Mouse (Mus musculus): ENCODE data around the gene Prpf3.
"Not testable (repeated sequence)": the region's sequence is repeated elsewhere in the genome, so short reads cannot be mapped to it uniquely, and the experiment has no call there.

Gene Prpf3

GRCm38 (mm10) chr3:95820046-95821010, 35.4 kb downstream of the Prpf3 start:
- peak; percentile 22 for DNase-seq (ENCODE audit: low read depth, low spot score)

- peak; percentile 100 for DNase-seq (ENCODE audit: low read depth, low spot score)
These were observed 36.2 kb downstream of the Prpf3 start for GRCm38 (mm10) chr3:95819351-95819985.

- peak; percentile 92 for DNase-seq (ENCODE audit: low read depth, low spot score)
These were observed 37.0 kb downstream of the Prpf3 start, which contains the start of gene Rprd2 for GRCm38 (mm10) chr3:95818571-95819288. TSS of gene Rprd2 (minus strand) at chr3:95818863.

GRCm38 (mm10) chr3:95818026-95818511, 37.6 kb downstream of the Prpf3 start:
- DNase-seq (ENCODE audit: low read depth, low spot score): peak; percentile 62

- DNase-seq (ENCODE audit: low read depth, low spot score): no peak
These were observed 39.0 kb downstream of the Prpf3 start for GRCm38 (mm10) chr3:95816681-95817080.

GRCm38 (mm10) chr3:95808384-95808783, 47.3 kb downstream of the Prpf3 start:
- DNase-seq (ENCODE audit: low read depth, low spot score): no peak

- not testable (repeated sequence) for DNase-seq (ENCODE audit: low read depth, low spot score)
These were observed 48.1 kb downstream of the Prpf3 start for GRCm38 (mm10) chr3:95807630-95808029.

- no peak for DNase-seq (ENCODE audit: low read depth, low spot score)
These were observed 49.0 kb downstream of the Prpf3 start for GRCm38 (mm10) chr3:95806677-95807076.

GRCm38 (mm10) chr3:95803851-95804250, 51.8 kb downstream of the Prpf3 start:
- DNase-seq (ENCODE audit: low read depth, low spot score): no peak

- peak; percentile 63 for DNase-seq (ENCODE audit: low read depth, low spot score)
These were observed 56.9 kb downstream of the Prpf3 start for GRCm38 (mm10) chr3:95798756-95799155.

GRCm38 (mm10) chr3:95794299-95794698, 61.4 kb downstream of the Prpf3 start:
- DNase-seq (ENCODE audit: low read depth, low spot score): no peak

- no peak for DNase-seq (ENCODE audit: low read depth, low spot score)
These were observed 62.0 kb downstream of the Prpf3 start for GRCm38 (mm10) chr3:95793662-95794061.

- DNase-seq (ENCODE audit: low read depth, low spot score): no peak
These were observed 70.2 kb downstream of the Prpf3 start for GRCm38 (mm10) chr3:95785501-95785900.

Measured in brain, adult 2 months (tissue).